Mouse (Mus musculus): ENCODE data around the gene Arid4a. TPM values are rescaled to one million over a fixed set of nuclear protein-coding genes. Genes with fewer than 3 reads are reported as not detected.

The Arid4a gene
- total RNA-seq, 2 experiments from 2014 or later = 28.1 to 29.1 TPM

GRCm38 (mm10) chr12:71139258-71139828, 123.6 kb downstream of the Arid4a start:
- no peak for DNase-seq (ENCODE audit: low spot score in 2 of 2)

GRCm38 (mm10) chr12:71141189-71141588, 125.4 kb downstream of the Arid4a start:
- no peak for DNase-seq (ENCODE audit: low spot score in 2 of 2)

- DNase-seq (ENCODE audit: low spot score in 2 of 2) = peak in 1 of 2 experiments; percentile 19
Measured at GRCm38 (mm10) chr12:71147641-71148040, 131.9 kb downstream of the Arid4a start.

Other genes with a start within 250 kb of the Arid4a start
- 10 to 100 TPM; 39.2 to 39.3 TPM for gene Frmd6, start 190.5 kb upstream of the Arid4a start, total RNA-seq (2021)
- 100 to 1,000 TPM; 206 to 212 TPM for gene Actr10, start 78.1 kb upstream of the Arid4a start, total RNA-seq (2021)
- gene Psma3, start 41.4 kb upstream of the Arid4a start, total RNA-seq (2021) = 100 to 1,000 TPM; 326 to 333 TPM
- 1 to 10 TPM; 5.3 to 7.3 TPM for gene Tomm20l, start 95.4 kb downstream of the Arid4a start, total RNA-seq (2021)
- gene Timm9, start 120.7 kb downstream of the Arid4a start, total RNA-seq (2021) = 10 to 100 TPM; 53.4 to 55.1 TPM
- 10 to 100 TPM; 13.3 to 15.1 TPM for gene 2700049A03Rik, start 120.9 kb downstream of the Arid4a start, total RNA-seq (2021)